Mouse (Mus musculus) C2C12 (cell line): ENCODE measurements around the gene Cd300e. TPM values are rescaled to one million over a fixed set of nuclear protein-coding genes. Genes with fewer than 3 reads are reported as not detected.

Experiments
- H3K27me3 ChIP-seq: one replicate; pipeline ENCODE4 v1.6.1; 2011; ENCODE audit not compliant: control insufficient read depth, insufficient read depth, insufficient read length
- H3K36me3 ChIP-seq: one replicate; pipeline ENCODE4 v1.6.1; 2011; ENCODE audit not compliant: control insufficient read depth, insufficient read depth
- H3K4me3 ChIP-seq: one replicate; pipeline ENCODE4 v1.5.1; 2011; ENCODE audit warnings: mild to moderate bottlenecking, control low read depth; ENCODE audit not compliant: poor library complexity, insufficient read depth, severe bottlenecking
- H3K79me2 ChIP-seq: one replicate; pipeline ENCODE4 v1.6.1; 2011; ENCODE audit not compliant: control insufficient read depth, insufficient read depth
- H3K79me3 ChIP-seq: one replicate; pipeline ENCODE4 v1.6.1; 2011; ENCODE audit warnings: low read depth, control low read depth
- H3ac ChIP-seq: one replicate; pipeline ENCODE3; 2011; ENCODE audit warnings: low read depth; ENCODE audit not compliant: control insufficient read depth, insufficient read length
- CEBPB ChIP-seq: IDR thresholded peaks from one replicate; pipeline ENCODE4 v1.6.1; 2011; ENCODE audit warnings: low read depth, mild to moderate bottlenecking, control low read depth, moderate library complexity
- CTCF ChIP-seq: IDR thresholded peaks from one replicate; pipeline ENCODE4 v1.5.1; 2011; ENCODE audit not compliant: control insufficient read depth, insufficient read depth, insufficient read length
- FOSL1 ChIP-seq: IDR thresholded peaks from one replicate; pipeline ENCODE4 v1.8.0; 2011; ENCODE audit warnings: mild to moderate bottlenecking, low read length; ENCODE audit not compliant: poor library complexity, insufficient read depth, severe bottlenecking
- MAX ChIP-seq: IDR thresholded peaks from one replicate; pipeline ENCODE4 v1.6.1; 2011; ENCODE audit warnings: mild to moderate bottlenecking, control low read depth
- MYOD1 ChIP-seq: IDR thresholded peaks from one replicate; pipeline ENCODE4 v1.6.1; 2011; ENCODE audit warnings: low read depth; ENCODE audit not compliant: control insufficient read depth, insufficient read length
- MYOG ChIP-seq: IDR thresholded peaks from one replicate; pipeline ENCODE4 v1.6.1; 2011; ENCODE audit not compliant: control insufficient read depth, insufficient read length; ENCODE audit errors: extremely low read depth
- USF1 ChIP-seq: IDR thresholded peaks from one replicate; pipeline ENCODE4 v1.6.1; 2011; ENCODE audit warnings: low read depth, mild to moderate bottlenecking, control low read depth, moderate library complexity
- long read RNA-seq, 2 experiments: library from polyadenylated mRNA; unstranded; transcript quantifications; one replicate each; pipeline ENCODE4 v2.0.0; 2019 to 2020
- polyA plus RNA-seq: library from polyadenylated mRNA; unstranded; fragments of >200 nt; fragmentation: generic; extraction: Trizol; gene quantifications from one replicate; pipeline ENCODE4 v1.2.1, GENCODE M21; 2012; ENCODE audit warnings: missing spikeins

The Cd300e gene
- not detected for polyA plus RNA-seq
- long read RNA-seq, experiment 1, result 0 reads
- long read RNA-seq, experiment 2, result 0 reads

DNA sequence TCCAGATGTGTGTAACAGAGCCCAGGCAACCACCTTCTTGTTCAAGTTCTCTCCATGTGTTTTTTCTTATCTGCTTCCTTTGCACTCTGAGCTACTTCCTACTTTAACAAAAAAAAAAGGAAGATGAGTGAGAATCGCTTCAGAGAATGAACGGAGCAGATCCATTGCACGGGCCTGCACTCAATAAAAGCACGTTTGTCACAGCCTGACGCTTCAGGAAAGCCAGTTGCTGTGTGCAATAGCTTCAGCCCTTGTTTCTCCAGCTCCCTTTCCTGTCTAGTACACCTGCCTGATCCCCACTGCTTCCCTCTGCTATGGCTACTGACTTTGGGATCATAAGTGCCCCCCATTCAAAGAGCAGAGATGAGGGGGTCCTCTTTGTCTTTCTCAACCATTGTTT is at the start of gene Cd300e:
Gene Cd300e, minus strand, starts transcription at position 101 of the 400 bp plus-strand sequence.
- no peak within 1 kb of the TSS for H3ac ChIP-seq
- H3K79me3 ChIP-seq, result no peaks in the 10 kb centered on the region
- no peak for TF ChIP-seq FOSL1
- H3K27me3 ChIP-seq, result no peaks in the 10 kb centered on the region
- no peak within 1 kb of the TSS for H3K4me3 ChIP-seq
- H3K36me3 ChIP-seq, result no peaks in the 10 kb centered on the region
- H3K79me2 ChIP-seq, result no peaks in the 10 kb centered on the region

DNA sequence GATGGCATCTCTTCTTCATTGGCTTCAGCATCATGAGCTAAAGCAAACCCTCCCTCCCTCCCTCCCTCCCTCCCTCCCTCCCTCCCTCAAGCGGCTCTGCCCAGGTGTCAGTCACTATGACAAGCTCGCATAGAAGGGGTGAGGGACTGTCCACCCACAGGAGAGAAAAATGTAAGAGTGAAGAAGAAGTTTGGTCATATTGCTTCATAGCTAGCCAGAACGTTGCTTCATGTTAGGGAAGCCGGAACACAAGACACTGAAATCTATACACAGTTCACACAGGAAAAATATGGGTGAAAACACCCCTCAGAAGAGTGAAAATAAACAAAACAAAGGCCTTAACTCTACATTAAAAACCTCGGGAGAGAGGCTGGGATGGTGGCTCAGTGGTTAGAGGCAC is 48.3 kb upstream of the Cd300e start:
- TF ChIP-seq CEBPB, result no peak
- no peak for TF ChIP-seq MAX
- no peak for TF ChIP-seq USF1
- no peak for TF ChIP-seq MYOD1
- no peak for TF ChIP-seq MYOG
- TF ChIP-seq FOSL1, result no peak
- TF ChIP-seq CTCF, result no peak
- H3K79me3 ChIP-seq, result no peaks in the 10 kb centered on the region
- H3ac ChIP-seq, result no peak overlapping the region
- no peaks in the 10 kb centered on the region for H3K36me3 ChIP-seq
- H3K79me2 ChIP-seq, result no peaks in the 10 kb centered on the region
- H3K27me3 ChIP-seq, result peaks cover 16% of the 10 kb centered on the region
- H3K4me3 ChIP-seq, result no peak overlapping the region

DNA sequence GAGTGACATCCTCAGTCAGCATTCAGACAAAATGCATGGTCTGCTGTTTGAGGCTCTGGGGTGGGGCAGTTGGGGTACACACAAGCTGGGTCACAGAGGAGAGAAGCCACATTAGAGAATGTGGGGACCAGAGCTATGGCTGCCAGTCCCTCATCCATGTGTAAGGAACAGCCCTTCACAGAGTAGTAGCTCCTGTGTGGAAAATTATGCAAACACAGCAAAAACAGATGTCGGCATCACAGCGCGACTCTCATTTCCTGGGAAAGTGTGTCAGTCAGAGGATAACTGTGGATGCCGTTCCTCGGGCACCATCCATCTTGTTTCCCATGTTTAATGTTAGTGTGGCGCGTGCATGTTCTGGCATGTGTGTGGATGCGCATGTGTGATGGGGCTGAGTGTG is 46.2 kb upstream of the Cd300e start:
- no peak for TF ChIP-seq FOSL1
- no peak for TF ChIP-seq MAX
- no peak for TF ChIP-seq MYOG
- TF ChIP-seq CTCF, result no peak
- TF ChIP-seq MYOD1, result no peak
- no peak for TF ChIP-seq USF1
- TF ChIP-seq CEBPB, result no peak
- H3K79me2 ChIP-seq, result no peaks in the 10 kb centered on the region
- no peaks in the 10 kb centered on the region for H3K36me3 ChIP-seq
- peaks cover 16% of the 10 kb centered on the region for H3K27me3 ChIP-seq
- no peaks in the 10 kb centered on the region for H3K79me3 ChIP-seq
- H3K4me3 ChIP-seq, result no peak overlapping the region
- no peak overlapping the region for H3ac ChIP-seq

DNA sequence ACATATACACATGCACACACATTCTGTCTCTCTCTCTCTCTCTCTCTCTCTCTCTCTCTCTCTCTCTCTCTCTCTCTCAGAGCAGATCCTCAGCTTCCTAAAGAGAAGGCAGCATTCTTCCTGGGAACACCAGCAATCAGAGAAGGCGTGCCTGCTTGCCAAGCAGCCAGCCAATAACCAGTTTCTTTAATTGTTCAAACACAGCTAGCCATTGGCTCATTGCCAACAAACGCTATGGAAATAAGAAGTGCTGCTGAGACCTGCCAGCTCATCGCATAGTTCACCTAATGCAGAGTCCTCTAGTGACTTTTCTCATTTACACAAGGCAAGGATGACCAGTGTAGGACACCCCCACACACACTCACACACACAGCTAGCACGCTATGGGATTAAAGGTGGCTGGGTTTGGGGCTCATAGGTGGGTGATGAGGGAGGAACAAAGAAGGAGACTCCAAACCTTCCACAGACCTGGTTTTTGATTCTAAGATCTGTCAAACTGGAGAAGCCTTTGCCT is 45.5 kb upstream of the Cd300e start:
- H3ac ChIP-seq, result no peak overlapping the region

DNA sequence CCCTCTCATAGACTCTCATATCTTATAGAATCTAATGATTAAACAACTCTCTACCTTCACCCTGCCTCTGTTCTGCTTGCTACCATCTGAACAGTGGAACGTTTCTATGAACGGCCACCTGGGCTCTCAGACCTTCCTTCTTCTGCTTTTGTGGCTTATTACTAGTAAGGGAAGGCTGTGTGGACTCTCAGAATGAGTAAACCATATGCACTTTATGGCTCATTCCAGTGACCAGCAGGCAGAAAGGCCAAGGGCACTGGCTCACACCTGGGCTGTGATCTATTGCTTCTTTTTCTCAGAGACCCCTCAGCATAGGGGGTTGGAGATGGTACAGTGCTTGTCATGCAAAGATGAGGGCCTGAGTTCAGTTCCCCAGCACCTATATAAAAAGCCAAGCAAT is 44.7 kb upstream of the Cd300e start:
- no peak overlapping the region for H3K4me3 ChIP-seq
- TF ChIP-seq MYOG (no peak), MYOD1 (no peak), USF1 (no peak), CTCF (no peak), FOSL1 (no peak), MAX (no peak), CEBPB (no peak)

More for the DNA sequence above, 45.5 kb upstream of the Cd300e start:
- Histone ChIP-seq H3K79me3 (no peaks in the 10 kb centered on the region), H3K27me3 (peaks cover 16% of the 10 kb centered on the region), H3K79me2 (no peaks in the 10 kb centered on the region), H3K36me3 (no peaks in the 10 kb centered on the region), H3K4me3 (no peak overlapping the region)
- no peak for TF ChIP-seq MYOD1
- TF ChIP-seq MAX, result no peak
- no peak for TF ChIP-seq USF1
- no peak for TF ChIP-seq CEBPB
- TF ChIP-seq MYOG, result no peak
- no peak for TF ChIP-seq CTCF
- no peak for TF ChIP-seq FOSL1

More for the DNA sequence above, 44.7 kb upstream of the Cd300e start:
- Histone ChIP-seq H3K36me3 (no peaks in the 10 kb centered on the region), H3K79me3 (no peaks in the 10 kb centered on the region), H3ac (no peak overlapping the region), H3K27me3 (peaks cover 12% of the 10 kb centered on the region), H3K79me2 (no peaks in the 10 kb centered on the region)
